Mouse (Mus musculus) liver, adult (tissue): ENCODE data around the gene Mreg.

Experiments
- GATA4 ChIP-seq: IDR thresholded peaks from 2 replicates; pipeline ENCODE4 v1.6.1; 2014; ENCODE audit warnings: mild to moderate bottlenecking, low read length; ENCODE audit not compliant: insufficient replicate concordance

The Mreg gene

DNA sequence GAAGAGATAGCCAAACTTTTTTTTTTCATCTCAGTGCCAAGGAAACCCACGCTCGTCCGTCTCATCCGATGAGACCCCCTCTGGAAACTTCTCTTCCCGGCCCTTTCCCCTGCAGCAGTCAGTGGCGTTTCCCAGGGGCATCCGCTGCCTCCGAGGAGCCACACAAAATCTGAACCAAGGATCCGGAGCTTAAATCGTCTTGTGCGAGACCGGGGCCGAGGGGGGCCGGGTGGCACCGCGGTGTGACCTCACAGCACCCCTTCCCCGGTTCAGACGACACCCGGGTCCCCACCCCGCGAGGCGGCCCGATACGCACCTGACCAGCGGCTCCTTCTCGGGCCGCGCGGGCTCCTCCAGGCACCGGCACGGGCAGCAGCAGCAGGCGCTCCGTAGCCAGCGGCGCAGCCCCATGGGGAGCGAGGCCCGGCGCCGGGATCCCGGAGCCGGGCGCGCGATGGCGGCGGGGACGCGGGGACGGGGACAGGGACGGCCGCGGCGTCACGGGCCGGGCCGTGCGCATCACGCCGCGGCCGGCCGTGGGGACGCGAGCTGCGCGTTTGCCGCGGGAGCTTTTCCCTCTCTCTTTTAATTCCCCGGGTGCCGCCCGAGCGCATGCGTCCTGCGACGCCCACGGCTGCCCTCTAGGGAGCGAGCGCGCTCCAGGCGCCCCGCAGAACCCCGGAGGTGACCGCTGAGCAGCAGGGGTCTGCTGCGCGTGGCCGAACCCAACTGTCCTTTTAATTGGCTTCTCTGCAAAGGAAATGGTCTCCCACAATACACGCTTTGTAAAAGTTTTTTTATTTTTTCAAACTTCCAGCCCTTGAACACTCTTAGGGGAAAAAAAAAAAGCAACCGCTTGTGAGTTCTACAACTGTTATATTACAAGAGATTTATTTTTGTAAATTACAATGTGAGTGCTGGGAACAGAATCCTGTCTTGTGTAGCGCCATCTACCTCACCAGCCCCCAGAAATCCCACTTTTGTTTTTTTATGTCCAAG lies at the start of gene Mreg:
Gene Mreg (minus strand): TSS at position 607 of the 999 bp plus-strand sequence.
- no peak for TF ChIP-seq GATA4

DNA sequence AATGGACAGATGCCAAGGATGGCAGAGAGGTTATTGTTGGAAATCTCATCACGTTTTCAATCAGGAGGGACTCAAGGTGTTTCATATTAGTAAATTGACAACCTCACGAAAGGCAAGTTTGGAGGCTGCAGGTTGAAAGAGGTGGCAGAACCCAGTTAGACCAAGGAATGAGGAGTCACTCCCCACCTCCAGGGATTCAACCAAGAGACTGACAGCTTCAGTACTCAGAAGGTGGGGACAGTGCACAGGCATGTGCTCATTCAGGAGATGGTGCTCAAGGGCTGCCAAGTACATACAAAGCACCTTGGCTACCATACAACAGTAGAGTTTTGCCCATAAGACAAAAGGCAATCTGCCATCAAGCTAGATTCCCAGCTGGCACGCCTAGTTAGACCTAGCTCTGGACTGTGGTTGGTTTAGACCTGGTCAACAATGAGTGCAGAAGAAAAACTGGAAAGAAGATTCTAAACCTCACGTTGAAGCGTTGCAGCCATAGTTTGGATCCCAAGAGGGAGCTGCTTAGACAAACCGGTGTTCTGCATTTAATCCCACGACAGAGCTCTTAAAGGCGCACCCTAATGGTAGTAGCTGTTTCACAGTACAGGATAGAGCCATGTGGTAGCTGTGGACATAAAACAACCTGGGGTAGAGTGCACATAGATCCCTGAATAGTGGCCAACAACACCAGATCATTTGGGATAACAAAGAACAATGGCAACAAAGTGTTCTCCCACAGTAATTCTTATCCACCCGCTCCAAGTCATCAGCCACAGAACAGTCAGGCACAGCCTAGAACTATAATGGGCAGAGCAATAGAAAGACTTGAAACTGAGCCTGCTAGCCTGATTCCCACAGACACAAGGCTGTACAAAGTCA lies 44.5 kb upstream of the Mreg start:
- TF ChIP-seq GATA4, result no peak

DNA sequence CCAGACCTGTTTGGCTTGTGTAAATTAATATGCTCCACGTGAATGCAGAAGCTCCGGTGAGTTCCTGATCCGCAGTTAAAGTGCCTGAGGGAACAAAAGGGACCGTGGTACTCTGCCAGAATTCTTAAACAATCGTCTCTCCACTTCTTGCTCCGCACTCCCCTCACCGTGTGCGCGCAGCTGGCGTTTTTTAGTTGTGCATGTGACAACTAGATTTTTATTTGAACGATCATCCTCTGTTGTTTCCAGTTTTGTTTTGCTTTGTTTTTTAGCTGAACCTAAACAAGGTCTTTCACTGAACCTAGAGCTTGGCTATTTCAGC lies 43.7 kb upstream of the Mreg start:
- TF ChIP-seq GATA4, result no peak

DNA sequence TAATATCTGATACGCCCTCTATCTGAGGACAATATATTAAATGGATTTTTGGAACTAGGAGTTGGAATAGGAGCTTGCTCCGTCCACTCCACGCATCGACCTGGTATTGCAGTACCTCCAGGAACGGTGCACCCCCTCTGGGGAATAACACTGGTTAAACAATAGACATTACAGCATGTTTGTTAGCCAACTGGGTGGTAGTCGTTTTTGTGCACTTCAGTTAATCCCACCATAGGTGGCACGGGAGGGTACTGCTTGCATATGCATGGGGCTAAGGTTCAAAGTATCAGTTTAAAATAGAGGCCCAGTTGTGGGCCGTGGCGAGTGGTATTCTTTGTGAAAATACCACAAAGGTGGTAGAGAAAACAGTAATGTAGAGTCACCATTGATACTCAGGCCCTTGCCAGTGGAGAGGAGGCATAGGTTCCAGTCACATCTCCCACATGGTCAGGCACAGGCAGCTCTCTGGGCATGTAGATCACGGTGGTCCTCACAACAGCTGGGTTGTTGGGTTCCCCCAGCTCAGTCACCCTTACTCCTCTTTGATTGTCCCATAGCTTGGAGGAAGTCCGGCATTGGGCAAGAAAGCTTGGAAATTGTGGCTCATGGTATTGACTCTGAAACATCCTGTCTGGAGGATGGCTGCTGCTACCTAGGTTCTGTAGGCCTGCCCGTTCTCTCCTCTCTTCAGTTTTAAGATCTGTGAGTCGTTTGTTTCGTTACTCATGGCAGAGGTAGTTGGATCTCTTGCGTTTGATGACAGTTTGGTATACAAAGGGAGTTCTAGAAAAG lies 43.2 kb upstream of the Mreg start:
- TF ChIP-seq GATA4, result no peak

DNA sequence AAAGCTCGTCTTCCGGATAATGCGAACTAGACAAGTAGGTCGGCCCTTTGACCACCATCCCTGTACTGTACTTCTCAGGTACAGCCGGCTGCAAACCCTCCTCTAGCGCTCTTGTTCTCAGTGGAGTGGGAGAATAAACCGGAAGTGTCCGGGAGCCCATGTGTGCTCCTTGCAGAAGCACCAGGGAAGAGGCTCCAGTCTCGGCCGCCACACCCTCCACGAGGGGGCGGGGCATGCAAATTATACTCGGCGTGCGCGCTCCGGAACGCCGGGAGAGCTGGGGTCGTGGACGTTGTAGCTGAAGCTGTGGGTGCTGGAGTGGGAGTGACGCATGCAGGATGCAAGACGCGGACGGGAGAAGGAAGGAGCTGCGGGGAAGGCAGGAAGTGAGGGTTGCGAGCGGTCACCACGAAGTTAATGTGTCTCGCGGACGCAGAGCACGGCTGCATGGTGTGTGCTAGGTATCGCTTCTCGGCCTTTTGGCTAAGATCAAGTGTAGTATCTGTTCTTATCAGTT lies 42.5 kb upstream of the Mreg start:
- no peak for TF ChIP-seq GATA4

DNA sequence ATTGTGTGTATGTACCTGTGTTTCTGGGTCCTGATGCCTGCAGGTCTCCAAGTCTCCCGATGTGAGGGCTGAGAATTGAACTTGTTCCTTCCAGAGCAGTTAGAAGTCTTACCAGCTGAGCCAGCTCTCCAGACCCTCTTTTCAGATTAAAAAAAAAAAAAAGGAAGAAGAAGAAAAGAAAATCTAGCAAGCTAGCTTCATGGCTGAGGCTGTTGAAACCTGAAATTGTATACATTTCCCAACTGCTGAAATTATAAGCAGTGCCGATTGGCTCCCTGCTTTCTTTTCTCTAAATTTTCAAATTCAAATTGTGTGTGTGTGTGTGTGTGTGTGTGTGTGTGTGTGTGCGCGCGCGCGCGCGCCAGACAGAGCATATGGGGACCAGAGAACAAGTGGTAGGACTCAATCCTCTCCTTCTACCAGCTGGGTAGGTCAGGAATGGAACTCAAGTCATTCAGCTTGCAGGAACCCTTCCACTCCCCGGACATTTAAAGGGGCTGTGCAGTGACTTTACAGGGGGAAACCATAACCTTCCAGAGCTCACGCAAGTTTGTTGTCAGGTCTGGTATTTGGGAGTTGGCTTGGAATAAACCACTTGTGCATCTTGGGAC lies 41.9 kb upstream of the Mreg start:
- no peak for TF ChIP-seq GATA4

DNA sequence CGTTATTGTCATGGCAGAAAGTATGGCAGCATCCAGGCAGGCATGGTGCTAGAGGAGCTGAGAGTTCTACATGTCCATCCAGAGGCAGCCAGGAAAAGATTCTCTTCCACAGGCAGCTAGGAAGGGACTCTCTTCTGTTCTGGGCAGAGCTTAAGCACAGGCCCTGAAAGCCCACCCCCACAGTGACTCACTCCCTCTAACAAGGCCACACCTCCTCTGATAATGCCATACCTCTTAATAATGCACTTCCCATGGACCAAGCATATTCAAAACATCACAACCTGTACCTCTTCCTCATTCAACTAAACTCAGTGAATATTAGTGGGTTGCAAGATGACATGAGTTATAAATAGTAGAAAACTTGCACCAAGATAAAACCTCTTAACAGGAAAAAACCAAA lies 39.7 kb upstream of the Mreg start:
- no peak for TF ChIP-seq GATA4

DNA sequence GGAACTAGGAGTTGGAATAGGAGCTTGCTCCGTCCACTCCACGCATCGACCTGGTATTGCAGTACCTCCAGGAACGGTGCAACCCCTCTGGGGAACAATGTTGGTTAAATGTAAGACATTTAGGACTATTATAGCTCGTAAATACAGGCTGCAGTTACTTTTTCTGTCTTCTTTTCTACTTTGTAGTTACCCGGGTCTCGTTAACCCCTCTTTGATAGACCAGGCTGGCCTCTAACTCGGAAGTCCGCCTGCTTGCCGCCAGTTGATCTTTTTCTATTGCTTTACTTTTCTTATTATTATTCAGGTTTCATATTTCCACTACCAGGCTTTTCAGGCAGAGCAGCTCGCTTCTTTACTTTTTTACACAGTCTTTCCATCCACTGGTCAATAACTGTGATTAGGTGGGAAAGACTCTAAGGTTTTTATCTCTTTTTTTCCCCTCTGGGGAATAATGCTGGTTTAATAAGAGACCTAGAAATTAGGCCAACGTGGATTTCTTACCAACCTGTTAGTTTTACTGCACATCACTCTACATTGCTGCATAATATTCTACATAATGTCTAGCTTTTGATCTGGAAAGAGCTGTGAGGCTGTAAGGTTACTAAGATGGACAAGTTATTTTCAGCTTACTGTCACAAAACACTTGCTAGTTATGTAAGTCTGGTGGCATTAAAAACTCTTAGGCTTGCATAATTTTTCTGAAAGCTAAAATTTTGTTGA lies 32.4 kb upstream of the Mreg start:
- no peak for TF ChIP-seq GATA4

DNA sequence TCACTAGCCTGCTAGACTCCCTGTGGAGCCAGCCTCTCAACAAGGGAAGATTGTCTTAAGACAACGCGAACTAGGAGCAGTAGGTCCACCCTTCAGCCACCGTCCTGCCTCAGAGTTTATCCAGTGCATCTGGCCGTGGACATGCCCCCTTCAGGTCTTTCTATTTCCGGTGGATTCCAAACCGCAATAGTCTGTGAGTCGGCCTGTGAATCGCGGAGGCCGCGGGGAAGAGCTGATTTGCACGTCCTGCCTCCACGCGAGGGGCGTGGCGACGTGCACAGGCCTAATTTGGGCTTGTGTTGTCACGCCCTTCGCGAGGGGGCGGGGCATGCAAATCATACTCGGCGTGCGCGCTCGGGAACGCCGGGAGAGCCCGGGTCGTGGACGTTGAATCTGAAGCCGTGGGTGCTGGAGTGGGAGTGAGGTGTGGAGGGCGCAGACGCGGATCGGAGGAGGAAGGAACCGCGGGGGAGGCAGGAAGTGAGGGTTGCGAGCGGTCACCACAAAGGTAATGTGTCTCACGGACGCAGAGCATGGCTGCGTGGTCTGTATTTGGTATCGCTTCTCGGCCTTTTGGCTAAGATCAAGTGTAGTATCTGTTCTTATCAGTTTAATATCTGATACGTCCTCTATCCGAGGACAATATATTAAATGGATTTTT lies 31.7 kb upstream of the Mreg start:
- TF ChIP-seq GATA4, result peak; percentile 36; the same call in 1 of the 2 replicates

DNA sequence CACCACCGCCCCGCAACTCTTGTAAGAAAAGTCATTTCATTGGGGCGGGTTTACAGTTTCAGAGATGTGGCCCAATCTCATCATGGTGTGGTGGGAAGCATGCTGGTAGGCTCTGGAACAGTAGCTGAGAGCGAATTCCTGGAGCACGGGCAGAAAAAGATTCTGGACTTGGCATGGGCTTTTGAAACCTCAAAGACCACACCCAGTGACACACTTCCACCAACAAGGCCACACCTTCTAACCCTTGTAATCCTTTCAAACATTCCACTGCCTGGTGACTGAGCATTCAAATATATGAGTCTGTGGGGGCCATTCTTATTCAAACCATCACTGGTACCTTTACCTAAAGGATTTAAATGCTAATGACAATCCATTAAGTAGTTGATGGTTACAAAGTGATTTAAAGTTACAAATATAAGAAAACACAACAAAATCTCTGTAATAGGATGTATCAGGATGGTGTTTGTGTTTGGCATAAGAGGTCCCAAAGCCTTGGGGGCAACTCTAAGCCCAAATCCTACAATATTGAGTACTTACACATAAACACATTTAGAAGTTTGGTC lies 30.6 kb upstream of the Mreg start:
- no peak for TF ChIP-seq GATA4

DNA sequence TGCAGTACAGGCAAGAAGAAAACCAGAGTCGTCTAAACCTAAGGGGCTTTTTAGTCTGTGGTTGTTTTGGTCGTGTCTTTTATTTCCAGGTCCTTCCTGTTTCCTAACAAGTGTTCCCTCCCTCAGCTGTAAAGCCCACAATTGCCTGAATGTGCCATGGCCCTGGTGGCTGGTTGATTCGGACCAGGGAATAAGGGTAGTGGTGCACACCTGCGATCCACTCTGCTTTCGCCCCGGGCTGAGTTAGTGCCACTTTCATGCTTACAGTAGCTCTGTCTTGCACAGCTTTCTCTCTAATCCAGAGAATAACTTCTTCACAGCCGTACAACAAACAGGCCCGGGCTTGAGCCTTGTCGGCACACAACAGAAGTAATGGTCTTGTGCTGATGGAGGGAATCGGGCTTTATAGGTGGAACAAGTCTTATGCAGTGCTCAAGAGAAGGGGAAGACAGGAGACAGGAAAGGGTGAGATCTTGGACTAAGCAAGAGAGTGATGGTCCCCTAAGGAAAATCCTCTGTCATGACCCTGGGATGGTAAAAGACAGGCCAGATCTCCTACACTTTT lies 26.0 kb upstream of the Mreg start:
- TF ChIP-seq GATA4, result no peak

DNA sequence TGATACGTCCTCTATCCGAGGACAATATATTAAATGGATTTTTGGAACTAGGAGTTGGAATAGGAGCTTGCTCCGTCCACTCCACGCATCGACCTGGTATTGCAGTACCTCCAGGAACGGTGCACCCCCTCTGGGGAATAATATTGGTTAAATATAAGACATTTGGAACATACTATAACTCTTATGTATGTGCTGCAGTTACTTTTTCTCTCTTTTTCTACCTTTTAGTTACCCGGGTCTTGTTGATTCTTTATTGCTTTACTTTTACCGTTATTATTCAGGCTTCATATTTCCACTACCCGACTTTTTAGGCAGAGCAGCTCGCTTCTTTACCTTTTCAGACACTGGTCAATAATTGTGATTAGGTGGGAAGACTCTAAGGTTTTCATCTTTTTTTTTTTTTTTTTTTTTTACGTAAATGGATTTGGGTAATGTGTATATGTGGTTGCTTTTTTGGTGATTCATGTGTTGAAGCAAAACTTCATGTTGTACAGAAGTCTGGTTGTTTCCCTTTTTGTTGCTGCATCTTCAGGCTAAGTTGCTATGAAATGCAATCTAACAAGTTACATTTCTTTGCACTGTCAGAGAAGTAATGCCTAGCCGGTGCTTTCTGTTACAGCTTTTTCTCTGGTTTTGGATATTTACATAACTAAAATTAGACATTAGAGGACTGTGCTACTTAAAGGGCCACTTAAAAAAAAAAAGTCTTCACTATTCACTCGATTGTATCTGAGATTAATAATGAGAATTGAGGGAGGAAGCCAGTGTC lies 25.1 kb upstream of the Mreg start:
- TF ChIP-seq GATA4, result no peak

DNA sequence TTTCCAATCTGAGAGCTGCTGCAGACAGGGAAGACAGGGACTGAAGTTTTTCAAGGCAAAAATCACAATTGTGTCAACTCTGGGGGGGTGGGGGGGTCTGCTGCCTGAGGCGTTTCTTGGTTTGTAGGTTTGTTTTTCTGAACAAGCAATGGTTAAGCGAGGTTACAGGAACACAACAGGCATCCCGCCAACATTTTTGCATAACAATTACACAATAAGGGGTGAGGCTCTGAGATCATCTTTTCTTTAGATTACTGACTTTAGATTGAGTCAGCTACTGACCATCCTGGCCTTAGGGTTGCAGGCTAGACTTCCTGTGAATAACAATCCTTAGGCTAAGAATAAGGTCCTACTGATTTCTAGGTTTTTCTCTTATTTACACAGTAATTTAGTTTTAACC lies 16.9 kb upstream of the Mreg start:
- TF ChIP-seq GATA4, result no peak
